ENCODE assay signal across 22 mouse cellular contexts in genomic region chr14:103441454-103442065, GRCm38 (mm10).
"Had no signal": no experiment of that assay in that cellular context is flagged by ENCODE, and none has a peak within 500 bp of the region (broad histone marks: within the 10 kb centered on the region; RNA-seq: fewer than 3 reads in every experiment).

No protein-coding gene starts in this region.

- H3K4me1 ChIP-seq: heart, embryonic 10.5 days; heart, embryonic 12.5 days; hindbrain, embryonic 13.5 days; hindbrain, embryonic 15.5 days; kidney, embryonic 15.5 days; limb, embryonic 13.5 days; limb, embryonic 15.5 days; liver, embryonic 12.5 days had no signal

- H3K36me3 ChIP-seq: heart, embryonic 10.5 days; heart, embryonic 12.5 days; hindbrain, embryonic 13.5 days; hindbrain, embryonic 15.5 days; kidney, embryonic 15.5 days; limb, embryonic 13.5 days; limb, embryonic 15.5 days; liver, embryonic 12.5 days had no signal

- ATAC-seq: intestine, embryonic 16.5 days; liver, embryonic 12.5 days had no signal

- H3K27me3 ChIP-seq: heart, embryonic 12.5 days; hindbrain, embryonic 13.5 days; hindbrain, embryonic 15.5 days; kidney, embryonic 15.5 days; limb, embryonic 13.5 days; limb, embryonic 15.5 days; liver, embryonic 12.5 days had no signal

- DNase-seq: gastrocnemius, postnatal 14 days; gastrocnemius, postnatal 36 days; heart, adult 18-20 months; heart, postnatal 10 days; heart, postnatal 4 days; kidney, adult 11 months; kidney, adult 2 months; kidney, adult 9 months; kidney, postnatal 14 days; kidney, postnatal 36 days; left cerebral cortex, postnatal 4 days had no signal

- H3K4me3 ChIP-seq: heart, embryonic 10.5 days; heart, embryonic 12.5 days; hindbrain, embryonic 13.5 days; hindbrain, embryonic 15.5 days; kidney, embryonic 15.5 days; layer of hippocampus, adult 2 months; limb, embryonic 13.5 days; limb, embryonic 15.5 days; liver, embryonic 12.5 days had no signal

- H3K9ac ChIP-seq: heart, embryonic 12.5 days; hindbrain, embryonic 13.5 days; hindbrain, embryonic 15.5 days; kidney, embryonic 15.5 days; limb, embryonic 13.5 days; limb, embryonic 15.5 days; liver, embryonic 12.5 days had no signal

- H3K27ac ChIP-seq: heart, embryonic 10.5 days; hindbrain, embryonic 13.5 days; hindbrain, embryonic 15.5 days; kidney, embryonic 15.5 days; kidney, postnatal 0 days; limb, embryonic 13.5 days; limb, embryonic 15.5 days; liver, embryonic 12.5 days had no signal

- H3K4me2 ChIP-seq: heart, embryonic 12.5 days; hindbrain, embryonic 13.5 days; hindbrain, embryonic 15.5 days; kidney, embryonic 15.5 days; limb, embryonic 13.5 days; limb, embryonic 15.5 days; liver, embryonic 12.5 days had no signal

- H3K9me3 ChIP-seq: heart, embryonic 10.5 days; heart, embryonic 12.5 days; hindbrain, embryonic 13.5 days; hindbrain, embryonic 15.5 days; kidney, embryonic 15.5 days; limb, embryonic 13.5 days; limb, embryonic 15.5 days; liver, embryonic 12.5 days had no signal
